Mouse (Mus musculus): ENCODE data around the gene Olfr544. TPM values are rescaled to one million over a fixed set of nuclear protein-coding genes. Genes with fewer than 3 reads are reported as not detected.

Olfr544 gene
- 0.04 and 0.07 TPM in 2 replicates for polyA plus RNA-seq (2015; fragmentation: Nextera tagmentation; extraction: Ambion mirVana)

DNA sequence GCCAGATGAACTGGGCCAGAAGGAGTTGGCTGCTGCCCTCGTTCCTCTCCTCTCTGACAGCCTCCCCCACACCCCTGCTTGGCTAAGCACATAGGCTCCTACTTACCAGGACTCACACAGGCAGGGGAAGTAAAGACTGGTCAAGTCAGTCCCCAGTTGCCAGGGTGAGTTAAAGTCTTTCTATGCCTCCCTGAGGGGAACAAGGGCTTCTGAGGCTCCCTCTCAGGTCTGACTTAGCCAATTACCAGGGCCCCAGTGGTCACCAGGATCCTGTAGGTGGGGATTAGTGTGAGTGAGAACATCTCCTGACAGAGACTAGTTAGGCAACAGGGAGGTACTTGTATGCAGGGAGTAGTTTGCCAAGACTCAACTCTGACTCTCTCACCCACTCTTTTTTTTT, at the start of gene Olfr544:
Gene Olfr544 (minus strand): TSS at position 153 of the 400 bp plus-strand sequence.
- Histone ChIP-seq H3K9ac (ENCODE audit: low read length) (no peak within 1 kb of the TSS), H3K4me1 (ENCODE audit: control insufficient read depth, insufficient read depth, low read length) (no peaks in the 10 kb centered on the region), H3K27me3 (ENCODE audit: control insufficient read depth, insufficient read depth, low read length) (no peaks in the 10 kb centered on the region), H3K27ac (ENCODE audit: low read length) (no peak within 1 kb of the TSS), H3K9me3 (replicated peaks; ENCODE audit: control insufficient read depth, low read length) (no peaks in the 10 kb centered on the region), H3K4me3 (replicated peaks; ENCODE audit: low read length) (no peak within 1 kb of the TSS), H3K36me3 (ENCODE audit: control insufficient read depth, insufficient read depth, low read length) (no peaks in the 10 kb centered on the region), H3K4me2 (ENCODE audit: low read depth, low read length) (no peak within 1 kb of the TSS)
- no peak for ATAC-seq (ENCODE audit: insufficient read depth, low FRiP score)
- 75% methylated on average over 1 of the region's 1 CpGs for WGBS

DNA sequence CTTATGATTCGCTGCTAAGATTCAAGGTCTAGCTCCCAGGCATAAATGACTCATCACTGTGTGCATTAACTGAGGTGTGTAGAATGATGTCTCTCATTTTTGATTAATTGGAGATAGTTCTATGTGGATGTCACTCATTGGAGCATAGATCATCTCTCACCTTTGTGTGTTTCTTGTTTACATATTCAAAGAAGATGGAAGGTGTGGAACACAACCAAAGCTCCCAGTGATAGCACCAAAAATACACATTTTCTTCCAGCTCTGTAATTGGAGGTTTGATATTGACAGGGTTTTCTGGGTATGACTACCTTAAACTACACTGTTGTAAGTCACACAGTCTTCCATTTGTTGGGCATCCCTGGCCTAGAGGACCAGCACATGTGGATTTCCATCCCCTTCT, 46.3 kb upstream of the Olfr544 start, which contains the start of gene Olfr547:
Gene Olfr547 (plus strand): TSS at position 301 of the 400 bp plus-strand sequence.
- WGBS: 71% methylated on average over 1 of the region's 1 CpGs
- Histone ChIP-seq H3K4me3 (replicated peaks; ENCODE audit: low read length) (no peak within 1 kb of the TSS), H3K4me2 (ENCODE audit: low read depth, low read length) (no peak within 1 kb of the TSS), H3K4me1 (ENCODE audit: control insufficient read depth, insufficient read depth, low read length) (no peaks in the 10 kb centered on the region), H3K9ac (ENCODE audit: low read length) (no peak within 1 kb of the TSS), H3K36me3 (ENCODE audit: control insufficient read depth, insufficient read depth, low read length) (no peaks in the 10 kb centered on the region), H3K27ac (ENCODE audit: low read length) (no peak within 1 kb of the TSS), H3K27me3 (ENCODE audit: control insufficient read depth, insufficient read depth, low read length) (no peaks in the 10 kb centered on the region), H3K9me3 (replicated peaks; ENCODE audit: control insufficient read depth, low read length) (no peaks in the 10 kb centered on the region)
- ATAC-seq (ENCODE audit: insufficient read depth, low FRiP score): no peak

DNA sequence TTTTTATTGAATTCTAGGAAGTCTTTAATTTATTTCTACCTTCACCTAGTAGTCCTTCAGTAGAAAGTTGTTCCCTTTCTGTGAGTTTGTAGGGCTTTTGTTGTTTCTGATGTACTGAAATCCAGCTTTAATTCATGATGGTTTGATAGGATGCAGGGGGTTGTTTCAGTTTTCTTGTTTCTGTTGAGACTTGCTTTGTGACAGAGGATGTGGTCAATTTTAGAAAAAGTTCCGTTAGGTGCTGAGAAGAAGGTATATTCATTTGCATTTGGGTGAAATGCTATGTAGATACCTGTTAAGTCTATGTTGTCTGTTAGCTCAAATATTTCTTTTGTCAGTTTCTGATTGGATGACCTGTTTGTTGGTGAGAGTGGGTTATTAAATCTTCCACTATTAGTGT, 40.9 kb upstream of the Olfr544 start:
- ATAC-seq (ENCODE audit: insufficient read depth, low FRiP score): no peak
- 78% methylated on average over 1 of the region's 1 CpGs for WGBS
- Histone ChIP-seq H3K4me2 (ENCODE audit: low read depth, low read length) (no peak overlapping the region), H3K4me1 (ENCODE audit: control insufficient read depth, insufficient read depth, low read length) (no peaks in the 10 kb centered on the region), H3K4me3 (replicated peaks; ENCODE audit: low read length) (no peak overlapping the region), H3K36me3 (ENCODE audit: control insufficient read depth, insufficient read depth, low read length) (no peaks in the 10 kb centered on the region), H3K27me3 (ENCODE audit: control insufficient read depth, insufficient read depth, low read length) (no peaks in the 10 kb centered on the region), H3K9ac (ENCODE audit: low read length) (no peak overlapping the region), H3K9me3 (replicated peaks; ENCODE audit: control insufficient read depth, low read length) (no peaks in the 10 kb centered on the region), H3K27ac (ENCODE audit: low read length) (no peak overlapping the region)

DNA sequence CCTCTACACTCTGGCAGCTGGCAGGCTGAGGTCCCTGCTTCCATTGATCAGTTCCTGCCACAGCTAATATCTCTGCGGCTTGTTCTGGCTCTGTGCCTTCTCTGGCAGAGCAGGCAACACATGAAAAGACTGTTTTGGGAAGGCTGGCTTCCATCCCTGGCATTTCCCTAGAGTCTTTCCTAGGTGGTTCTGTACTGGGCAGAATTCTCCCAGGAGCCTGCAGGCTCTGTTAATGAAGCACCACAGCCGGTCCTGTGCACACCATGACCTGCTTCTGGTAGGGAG, 28.9 kb upstream of the Olfr544 start:
- ATAC-seq (ENCODE audit: insufficient read depth, low FRiP score): no peak
- H3K27me3 ChIP-seq (ENCODE audit: control insufficient read depth, insufficient read depth, low read length): 0 out of 2 replicates have a peak, but pooled peaks cover 3% of the 10 kb centered on the region
- no peaks in the 10 kb centered on the region for H3K9me3 ChIP-seq (replicated peaks; ENCODE audit: control insufficient read depth, low read length)
- H3K4me2 ChIP-seq (ENCODE audit: low read depth, low read length): no peak overlapping the region
- H3K27ac ChIP-seq (ENCODE audit: low read length): no peak overlapping the region
- H3K4me3 ChIP-seq (replicated peaks; ENCODE audit: low read length): no peak overlapping the region
- H3K9ac ChIP-seq (ENCODE audit: low read length): no peak overlapping the region
- no peaks in the 10 kb centered on the region for H3K36me3 ChIP-seq (ENCODE audit: control insufficient read depth, insufficient read depth, low read length)
- WGBS: 66% methylated on average over 2 of the region's 2 CpGs
- H3K4me1 ChIP-seq (ENCODE audit: control insufficient read depth, insufficient read depth, low read length): no peaks in the 10 kb centered on the region

DNA sequence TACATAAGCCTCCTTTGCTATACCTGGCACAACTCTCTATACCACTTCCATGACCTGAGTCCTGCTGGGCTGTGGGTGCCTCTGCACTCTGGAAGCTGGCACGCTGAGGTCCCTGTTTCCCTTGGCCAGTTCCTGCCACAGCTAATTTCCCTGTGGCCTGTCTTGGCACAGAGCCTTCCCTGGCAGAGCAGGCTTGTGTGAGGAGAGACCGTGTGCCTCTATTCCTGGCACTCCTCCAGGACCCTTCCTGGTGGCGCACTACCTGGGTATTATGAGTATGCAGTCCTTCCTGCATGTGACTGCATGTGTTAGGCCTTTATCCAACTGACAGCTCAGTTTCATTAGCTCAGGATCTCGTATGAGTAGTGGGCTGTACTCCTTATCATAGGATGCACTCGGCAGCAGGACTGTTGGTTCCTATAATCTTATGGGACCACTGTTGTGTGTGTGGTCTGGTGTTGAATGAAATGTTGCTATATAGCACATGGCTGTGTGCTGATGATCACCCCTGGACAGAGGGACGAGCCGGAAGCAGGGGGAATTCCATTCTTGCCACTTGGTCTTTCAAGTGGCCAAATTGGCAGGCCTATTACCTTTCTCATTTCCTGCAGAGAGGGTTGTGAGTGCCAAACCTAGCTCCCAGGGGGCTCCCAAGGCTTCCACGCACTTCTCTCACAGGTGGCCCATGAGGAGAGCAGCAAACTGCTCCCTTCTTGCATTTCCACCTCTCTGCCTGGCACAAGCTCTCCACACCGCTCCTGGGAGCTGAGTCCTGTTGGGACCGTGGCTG, 28.3 kb upstream of the Olfr544 start:
- peak; percentile 8; the same call in 1 of the 2 replicates for ATAC-seq (ENCODE audit: insufficient read depth, low FRiP score)
- 0 out of 2 replicates have a peak, but pooled peaks cover 3% of the 10 kb centered on the region for H3K27me3 ChIP-seq (ENCODE audit: control insufficient read depth, insufficient read depth, low read length)
- WGBS: 69% methylated on average over 10 of the region's 10 CpGs
- H3K27ac ChIP-seq (ENCODE audit: low read length): no peak overlapping the region
- H3K4me1 ChIP-seq (ENCODE audit: control insufficient read depth, insufficient read depth, low read length): no peaks in the 10 kb centered on the region
- no peaks in the 10 kb centered on the region for H3K9me3 ChIP-seq (replicated peaks; ENCODE audit: control insufficient read depth, low read length)
- no peak overlapping the region for H3K4me3 ChIP-seq (replicated peaks; ENCODE audit: low read length)
- H3K9ac ChIP-seq (ENCODE audit: low read length): no peak overlapping the region
- H3K36me3 ChIP-seq (ENCODE audit: control insufficient read depth, insufficient read depth, low read length): no peaks in the 10 kb centered on the region
- H3K4me2 ChIP-seq (ENCODE audit: low read depth, low read length): no peak overlapping the region

DNA sequence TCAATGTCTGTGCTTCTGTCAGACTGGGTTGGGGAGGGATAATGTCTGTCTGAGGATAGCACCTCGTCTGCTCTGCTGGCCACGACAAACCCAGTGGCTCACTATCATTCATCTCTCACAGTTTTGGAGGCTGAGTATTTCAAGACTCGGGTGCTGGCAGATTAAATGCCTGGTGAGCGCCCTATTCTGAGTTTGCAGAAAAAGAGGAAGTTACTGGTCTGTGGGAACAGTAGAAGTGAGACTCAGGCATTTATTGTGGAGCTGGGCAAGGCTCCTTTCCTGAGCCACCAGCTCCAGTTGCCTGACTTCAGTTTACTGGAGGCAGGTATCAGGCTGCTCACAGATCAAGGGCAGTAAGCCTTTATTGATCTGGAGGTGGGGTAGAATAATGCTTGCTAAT, 26.0 kb upstream of the Olfr544 start:
- 65% methylated on average over 4 of the region's 4 CpGs for WGBS
- Histone ChIP-seq H3K9me3 (replicated peaks; ENCODE audit: control insufficient read depth, low read length) (no peaks in the 10 kb centered on the region), H3K27me3 (ENCODE audit: control insufficient read depth, insufficient read depth, low read length) (0 out of 2 replicates have a peak, but pooled peaks cover 3% of the 10 kb centered on the region), H3K27ac (ENCODE audit: low read length) (no peak overlapping the region), H3K4me1 (ENCODE audit: control insufficient read depth, insufficient read depth, low read length) (no peaks in the 10 kb centered on the region), H3K36me3 (ENCODE audit: control insufficient read depth, insufficient read depth, low read length) (no peaks in the 10 kb centered on the region), H3K4me3 (replicated peaks; ENCODE audit: low read length) (no peak overlapping the region), H3K9ac (ENCODE audit: low read length) (no peak overlapping the region), H3K4me2 (ENCODE audit: low read depth, low read length) (no peak overlapping the region)
- no peak for ATAC-seq (ENCODE audit: insufficient read depth, low FRiP score)

DNA sequence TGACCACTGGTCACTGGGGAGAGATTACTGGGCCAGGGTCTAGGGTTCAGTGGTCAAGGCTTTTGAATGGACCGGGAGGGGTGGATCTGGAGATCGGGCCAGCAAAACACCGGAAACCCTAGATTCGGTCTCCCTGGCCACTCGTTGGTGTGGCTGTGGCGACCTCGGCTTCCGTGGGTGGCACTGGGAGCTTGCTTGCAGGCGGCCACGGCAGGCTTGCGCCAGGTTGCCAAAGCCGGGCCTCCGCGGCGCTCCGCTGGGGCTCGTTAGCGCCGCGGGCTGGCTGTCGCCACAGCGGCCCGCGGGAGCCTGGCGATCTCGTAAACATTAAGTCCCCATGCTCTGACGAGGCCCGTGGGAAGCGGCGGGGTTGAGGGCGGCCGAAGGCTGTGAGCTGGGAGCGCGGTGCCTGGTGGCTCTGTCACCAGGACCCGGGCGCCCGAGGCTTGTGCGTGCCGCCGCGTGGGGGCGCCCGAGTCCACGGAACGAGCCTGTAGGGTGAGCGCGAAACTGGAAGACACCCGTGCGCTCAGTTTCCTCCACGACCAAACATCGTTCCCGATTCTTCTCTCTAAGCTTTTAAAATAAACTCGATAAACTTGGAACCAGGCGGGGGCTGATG, 24.8 kb upstream of the Olfr544 start:
- peak overlapping the region; percentile 88 for H3K4me2 ChIP-seq (ENCODE audit: low read depth, low read length)
- peak overlapping the region; percentile 52 for H3K4me3 ChIP-seq (replicated peaks; ENCODE audit: low read length)
- H3K36me3 ChIP-seq (ENCODE audit: control insufficient read depth, insufficient read depth, low read length): no peaks in the 10 kb centered on the region
- H3K27ac ChIP-seq (ENCODE audit: low read length): no peak overlapping the region
- H3K27me3 ChIP-seq (ENCODE audit: control insufficient read depth, insufficient read depth, low read length): 0 out of 2 replicates have a peak, but pooled peaks cover 3% of the 10 kb centered on the region
- ATAC-seq (ENCODE audit: insufficient read depth, low FRiP score): peak; percentile 90
- under 1% methylated on average over 54 of the region's 54 CpGs for WGBS
- peak overlapping the region; percentile 77 for H3K9ac ChIP-seq (ENCODE audit: low read length)
- no peaks in the 10 kb centered on the region for H3K9me3 ChIP-seq (replicated peaks; ENCODE audit: control insufficient read depth, low read length)
- H3K4me1 ChIP-seq (ENCODE audit: control insufficient read depth, insufficient read depth, low read length): no peaks in the 10 kb centered on the region

DNA sequence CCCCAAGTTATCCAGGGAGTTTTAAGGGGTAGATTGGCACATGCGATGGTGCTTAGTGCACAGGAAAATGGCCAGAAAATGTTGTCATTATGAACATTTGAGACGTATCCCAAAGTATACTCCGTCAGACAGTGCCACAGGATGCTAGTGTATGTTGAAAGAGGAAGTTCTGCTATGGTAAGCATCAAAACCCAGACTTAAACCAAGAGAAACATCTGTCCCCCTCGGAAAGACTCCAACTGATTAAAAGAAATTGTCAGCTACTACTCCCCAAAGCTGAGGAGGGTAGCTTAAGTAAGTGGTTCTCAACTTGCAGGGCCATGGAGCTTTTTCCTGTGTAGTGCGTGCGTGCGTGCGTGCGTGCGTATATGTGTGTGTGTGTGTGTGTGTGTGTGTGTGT, 23.8 kb upstream of the Olfr544 start:
- Histone ChIP-seq H3K4me3 (replicated peaks; ENCODE audit: low read length) (no peak overlapping the region), H3K27me3 (ENCODE audit: control insufficient read depth, insufficient read depth, low read length) (0 out of 2 replicates have a peak, but pooled peaks cover 3% of the 10 kb centered on the region), H3K4me2 (ENCODE audit: low read depth, low read length) (no peak overlapping the region), H3K9me3 (replicated peaks; ENCODE audit: control insufficient read depth, low read length) (no peaks in the 10 kb centered on the region), H3K27ac (ENCODE audit: low read length) (no peak overlapping the region), H3K9ac (ENCODE audit: low read length) (no peak overlapping the region), H3K4me1 (ENCODE audit: control insufficient read depth, insufficient read depth, low read length) (no peaks in the 10 kb centered on the region), H3K36me3 (ENCODE audit: control insufficient read depth, insufficient read depth, low read length) (no peaks in the 10 kb centered on the region)
- 87% methylated on average over 10 of the region's 10 CpGs for WGBS
- no peak for ATAC-seq (ENCODE audit: insufficient read depth, low FRiP score)

DNA sequence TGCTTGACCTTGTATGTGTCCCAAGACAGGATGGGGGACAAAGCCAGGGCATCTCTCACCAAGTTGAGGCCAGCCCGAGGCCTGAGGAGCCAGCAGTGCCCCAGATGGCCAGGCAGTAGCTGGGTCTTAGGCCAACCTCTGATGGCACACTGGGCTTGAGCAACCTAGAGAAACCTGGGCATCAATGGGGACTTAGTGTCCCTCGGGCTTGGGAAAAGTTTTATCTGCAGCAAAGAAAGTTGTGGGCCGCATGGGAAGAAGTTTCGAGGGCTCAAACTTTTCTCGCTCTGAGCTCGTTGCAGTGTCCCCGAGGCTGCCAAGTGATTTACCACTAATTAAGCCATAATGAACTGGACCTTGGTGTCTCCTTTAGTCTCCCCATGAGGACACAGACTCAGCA, 21.6 kb upstream of the Olfr544 start:
- WGBS: 79% methylated on average over 7 of the region's 7 CpGs
- H3K4me3 ChIP-seq (replicated peaks; ENCODE audit: low read length): no peak overlapping the region
- H3K27ac ChIP-seq (ENCODE audit: low read length): no peak overlapping the region
- H3K9me3 ChIP-seq (replicated peaks; ENCODE audit: control insufficient read depth, low read length): no peaks in the 10 kb centered on the region
- H3K4me2 ChIP-seq (ENCODE audit: low read depth, low read length): no peak overlapping the region
- H3K4me1 ChIP-seq (ENCODE audit: control insufficient read depth, insufficient read depth, low read length): no peaks in the 10 kb centered on the region
- no peak overlapping the region for H3K9ac ChIP-seq (ENCODE audit: low read length)
- ATAC-seq (ENCODE audit: insufficient read depth, low FRiP score): no peak
- no peaks in the 10 kb centered on the region for H3K36me3 ChIP-seq (ENCODE audit: control insufficient read depth, insufficient read depth, low read length)
- H3K27me3 ChIP-seq (ENCODE audit: control insufficient read depth, insufficient read depth, low read length): no peaks in the 10 kb centered on the region

Measured in stomach, embryonic 16.5 days (tissue).